Mouse (Mus musculus) heart, postnatal 0 days (tissue): ENCODE measurements around the gene Col9a2.
A peak's percentile ranks its signal among the peaks of the same experiment; 100 is the strongest.

Experiments used
- CTCF ChIP-seq: IDR thresholded peaks from 2 replicates; pipeline ENCODE4 v1.5.1; 2016; ENCODE audit warnings: antibody characterized with exemption, control low read depth, low read depth
- EP300 ChIP-seq: IDR thresholded peaks from 2 replicates; pipeline ENCODE4 v1.6.1; 2016; ENCODE audit warnings: antibody characterized with exemption, low read depth

- peak; percentile 37 for TF ChIP-seq CTCF
- TF ChIP-seq EP300, result no peak
Observed at GRCm38 (mm10) chr4:121056342-121056741, 17.2 kb downstream of the Col9a2 start.
